Mouse (Mus musculus): Measurements from ENCODE around the gene Creb3.

DNA sequence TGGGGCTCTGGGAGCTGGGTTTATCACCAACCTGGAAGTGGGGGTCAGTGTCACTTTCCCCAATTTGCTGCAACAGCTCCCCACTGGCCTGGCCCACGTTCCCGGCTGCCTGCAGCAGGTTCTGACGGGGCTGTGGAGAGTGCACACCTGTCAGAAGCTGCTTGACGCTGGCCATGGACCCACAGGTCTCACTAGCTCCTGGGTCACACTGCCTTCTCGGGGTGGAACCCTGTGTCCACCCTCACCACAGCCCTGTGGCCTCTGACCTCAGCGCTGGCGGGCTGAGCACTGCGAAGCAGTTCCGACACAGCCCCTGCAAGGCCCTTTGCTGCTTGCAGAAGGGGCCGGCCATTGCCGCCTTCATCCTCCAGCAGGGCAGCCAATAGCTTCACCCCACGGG, 13.1 kb upstream of the Creb3 start:
- no peak for TF ChIP-seq EP300 (optimal IDR thresholded peaks at IDR 0.05)
- TF ChIP-seq CTCF (IDR thresholded peaks at IDR 0.05; ENCODE audit: low read depth), result no peak

Data from stomach, postnatal 0 days (tissue).